Mouse (Mus musculus) WW6 (cell line): ENCODE measurements at regions not wholly inside any gene's neighbourhood (a gene's known extent, or its start where the extent isn't known, plus 50 kb on each side); places are given as distances from the start of the nearest gene placed in this dataset.
"Not testable (repeated sequence)": the region's sequence is repeated elsewhere in the genome, so short reads cannot be mapped to it uniquely, and the experiment has no call there.

Experiments used
- DNase-seq: peaks from one replicate; pipeline ENCODE4 v3.0.0-alpha.2; 2013; ENCODE audit warnings: low read depth, low spot score

- no peak for DNase-seq
These were observed 52.2 kb downstream of the Gm9817 start for GRCm38 (mm10) chr13:45130516-45131249.

GRCm38 (mm10) chr13:45140616-45141015, 62.1 kb downstream of the Gm9817 start:
- no peak for DNase-seq

DNA sequence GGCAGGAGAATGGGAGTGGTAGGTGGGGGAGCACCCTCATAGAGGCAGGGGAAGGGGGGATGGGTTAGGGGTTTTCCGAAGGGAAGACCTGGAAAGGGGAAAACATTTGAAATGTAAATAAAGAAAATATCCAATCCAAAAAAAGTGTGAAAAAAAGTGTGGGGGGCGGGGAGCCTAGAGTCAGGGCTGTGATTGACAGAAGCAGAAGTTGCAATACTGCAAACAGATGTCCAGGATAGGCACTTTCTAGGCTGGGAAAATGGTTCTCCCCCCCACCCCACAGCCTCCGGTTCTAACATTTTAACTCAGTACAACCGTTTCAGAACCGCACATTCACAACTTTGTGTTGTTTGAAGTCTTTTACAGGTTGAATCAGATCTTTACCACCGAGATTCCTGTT, 66.6 kb downstream of the Gm9817 start:
- no peak for DNase-seq

- DNase-seq: no peak
These were observed 77.7 kb downstream of the Gm9817 start for GRCm38 (mm10) chr13:45156223-45156622.

- no peak for DNase-seq
These were observed 78.5 kb downstream of the Gm9817 start for GRCm38 (mm10) chr13:45156982-45157381.

DNA sequence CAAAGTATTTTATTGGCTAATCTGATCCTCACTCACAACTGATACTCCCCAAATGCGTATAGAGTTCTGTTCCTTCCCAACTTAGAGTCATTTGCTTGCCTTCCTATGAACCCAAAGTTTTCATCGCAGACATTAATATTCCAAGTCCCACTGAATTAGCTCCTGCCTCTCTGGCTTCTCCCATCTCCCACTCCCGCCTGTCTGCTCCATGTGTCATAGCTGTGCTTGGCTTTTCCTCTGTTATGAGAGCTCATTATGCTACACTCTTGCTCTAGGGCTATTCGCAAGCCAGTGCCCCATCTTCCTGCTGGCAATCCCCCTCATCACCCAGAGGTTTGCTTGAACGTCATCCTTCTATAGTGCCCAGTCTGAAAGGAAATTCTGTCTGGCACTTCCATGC, 81.8 kb downstream of the Gm9817 start:
- no peak for DNase-seq

DNA sequence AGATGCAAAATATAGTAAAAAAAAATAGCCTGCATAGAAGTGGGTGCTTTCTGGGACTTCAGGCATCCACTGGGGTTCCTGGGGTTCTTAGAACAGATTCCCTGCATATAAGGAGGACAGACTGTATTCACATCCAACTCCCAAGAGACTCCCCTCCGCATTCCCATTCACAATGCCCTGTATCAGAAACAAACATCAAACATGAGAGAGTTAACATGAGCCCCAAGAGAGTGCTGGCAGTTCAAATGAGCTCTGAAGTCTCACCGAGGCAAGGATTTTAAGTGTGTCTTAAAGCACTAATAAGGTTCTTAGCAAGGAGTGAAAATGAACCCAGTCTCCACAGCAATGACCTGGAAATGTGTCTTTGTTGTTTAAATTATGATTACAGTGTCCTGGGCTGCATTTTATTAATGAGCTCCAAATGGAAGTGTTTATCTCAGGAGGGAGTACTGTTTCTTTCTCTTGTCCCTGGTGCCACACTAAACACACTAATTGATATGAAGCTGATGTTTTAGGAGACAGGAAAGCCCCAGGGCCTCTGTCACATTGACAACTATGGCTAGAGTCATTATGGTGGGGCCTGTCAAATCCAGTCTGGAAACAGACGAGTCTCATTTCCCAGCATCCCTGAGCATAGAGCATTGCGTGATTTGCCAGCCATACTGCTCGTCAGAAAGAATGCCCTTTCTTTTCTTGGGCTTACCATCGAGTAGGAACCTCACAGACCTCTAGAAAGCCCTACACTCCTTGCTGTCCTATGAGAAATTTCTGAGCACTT, 85.7 kb downstream of the Gm9817 start:
- no peak for DNase-seq

DNA sequence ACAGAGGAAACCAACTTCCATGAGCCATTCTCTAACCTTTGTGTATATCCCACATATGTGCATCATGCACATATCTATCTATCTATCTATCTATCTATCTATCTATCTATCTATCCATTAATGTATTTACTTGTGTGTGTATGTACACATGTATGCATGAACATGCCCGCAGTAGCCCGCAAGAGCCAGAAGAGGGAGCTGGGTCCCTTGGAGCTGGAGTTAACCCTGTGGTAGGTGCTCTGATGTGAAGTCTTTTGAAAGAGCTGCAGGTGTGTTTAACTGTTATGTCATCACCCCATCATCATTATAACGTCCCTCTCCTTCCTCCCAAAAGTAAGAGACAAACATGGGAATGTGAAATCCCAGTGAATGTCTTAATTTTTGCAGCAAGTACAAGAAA, 86.7 kb downstream of the Gm9817 start:
- no peak for DNase-seq

DNA sequence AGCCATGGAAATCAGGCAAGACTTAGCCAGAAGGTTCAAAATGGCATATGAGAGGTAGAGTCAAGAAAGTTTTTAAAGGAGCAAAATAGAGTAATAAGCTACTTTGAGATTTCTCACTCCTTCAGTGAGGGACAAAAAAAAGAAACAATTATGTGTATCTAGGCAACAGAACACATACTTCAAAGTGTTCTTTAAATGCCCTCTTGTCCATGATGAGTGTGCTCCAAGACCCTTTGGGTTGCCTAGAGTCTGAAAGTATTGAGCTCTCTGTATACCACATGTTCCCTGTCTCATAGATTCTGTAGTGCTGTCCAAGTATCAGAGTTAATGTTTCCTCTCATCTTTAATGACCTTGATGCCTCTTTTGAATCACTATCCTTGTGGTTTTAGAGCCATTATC, 91.2 kb downstream of the Gm9817 start:
- no peak for DNase-seq

GRCm38 (mm10) chr13:45173139-45173538, 94.6 kb downstream of the Gm9817 start:
- DNase-seq: no peak

- DNase-seq: not testable (repeated sequence)
These were observed 97.3 kb downstream of the Gm9817 start for GRCm38 (mm10) chr13:45175711-45176205.

- DNase-seq: no peak
These were observed 103.2 kb downstream of the Gm9817 start for GRCm38 (mm10) chr13:45181529-45182230.

- no peak for DNase-seq
These were observed 110.9 kb downstream of the Gm9817 start for GRCm38 (mm10) chr13:45189389-45189788.

- DNase-seq: no peak
These were observed 111.7 kb downstream of the Gm9817 start for GRCm38 (mm10) chr13:45190151-45190550.

DNA sequence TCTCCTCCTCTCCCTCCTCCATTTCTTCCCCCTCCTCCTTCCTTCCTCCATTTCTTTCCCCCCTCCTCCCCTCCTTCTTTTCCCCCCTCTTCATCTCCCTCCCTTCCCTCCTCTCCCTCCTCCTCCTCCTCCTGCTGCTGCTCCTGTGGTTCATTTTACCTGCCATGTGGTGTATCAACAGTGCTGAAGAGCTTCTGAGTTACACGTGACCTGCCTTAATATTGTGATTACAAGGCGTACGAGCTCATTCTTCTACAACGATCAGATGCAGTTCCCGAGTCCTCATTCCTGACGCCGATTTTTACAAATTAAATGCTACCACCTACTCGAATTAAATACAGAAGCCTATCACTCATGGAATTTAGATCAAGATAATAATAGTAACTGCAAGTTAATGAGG, 113.6 kb downstream of the Gm9817 start:
- no peak for DNase-seq

DNA sequence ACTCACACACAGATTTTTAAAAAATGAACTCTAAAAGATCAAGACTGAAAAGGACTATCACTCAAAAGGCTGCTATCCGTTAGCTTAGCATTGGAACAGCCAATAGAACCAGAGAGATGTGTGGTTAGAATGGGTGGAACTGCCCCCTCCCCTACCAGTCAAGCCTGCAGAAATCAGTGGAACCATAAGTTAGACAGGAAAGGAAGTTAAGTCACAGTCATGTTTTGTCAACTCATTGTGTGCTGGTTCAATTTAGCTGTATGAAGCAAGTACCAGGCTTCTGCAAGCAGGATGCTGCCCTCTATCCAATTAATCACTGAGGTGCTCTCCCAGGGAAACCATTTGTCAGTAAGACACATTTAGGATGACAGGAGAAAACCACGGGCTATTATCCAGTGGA, 117.1 kb downstream of the Gm9817 start:
- no peak for DNase-seq

GRCm38 (mm10) chr13:45196363-45196762, 117.9 kb downstream of the Gm9817 start:
- DNase-seq: no peak

DNA sequence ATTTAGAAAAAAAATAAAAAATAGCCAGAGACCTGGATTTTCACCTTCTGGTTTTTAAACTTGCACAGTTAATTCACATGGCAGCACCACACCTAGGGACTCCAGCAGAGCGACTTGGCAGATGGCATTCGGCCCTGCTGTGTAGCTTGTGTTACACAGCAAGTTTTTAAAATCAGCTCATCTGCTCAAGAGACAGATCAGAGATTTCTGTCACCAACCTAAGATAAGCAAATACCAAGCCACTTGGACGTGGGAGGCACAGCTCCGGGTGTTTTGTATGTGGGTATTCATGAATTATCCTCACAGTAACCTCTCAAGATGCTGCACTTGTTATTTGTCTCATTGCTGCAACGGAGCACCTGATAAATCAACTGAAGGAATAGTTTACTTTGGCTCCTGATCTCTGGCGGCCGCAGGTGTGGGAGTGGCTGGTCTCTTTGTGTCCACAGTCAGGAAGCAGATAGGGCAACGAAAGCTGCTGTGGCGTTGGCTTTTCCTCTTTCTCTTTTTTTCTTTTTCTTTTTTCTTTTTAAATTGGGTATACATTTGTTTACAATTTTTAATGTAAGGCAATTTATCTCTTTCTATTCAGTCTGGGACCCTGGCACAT, 122.1 kb downstream of the Gm9817 start:
- no peak for DNase-seq

DNA sequence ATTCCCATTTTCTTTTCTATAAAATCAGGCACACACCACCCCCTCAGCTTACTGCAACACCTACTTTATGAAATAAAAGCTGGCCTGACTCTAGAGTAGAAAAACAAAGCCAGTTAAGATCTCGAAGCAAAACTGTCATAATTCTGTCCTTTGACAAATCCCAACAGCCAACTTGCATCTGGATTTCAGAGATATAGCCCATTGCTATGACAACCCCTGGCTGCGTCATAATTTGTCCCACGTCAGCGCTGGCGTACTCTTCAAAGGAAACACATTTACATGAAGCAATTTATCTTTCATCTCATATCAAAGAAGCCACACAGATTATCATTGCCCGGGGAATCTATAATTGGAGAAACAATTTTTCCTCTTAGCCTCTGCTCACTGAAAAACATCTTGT, 126.4 kb downstream of the Gm9817 start:
- no peak for DNase-seq

DNA sequence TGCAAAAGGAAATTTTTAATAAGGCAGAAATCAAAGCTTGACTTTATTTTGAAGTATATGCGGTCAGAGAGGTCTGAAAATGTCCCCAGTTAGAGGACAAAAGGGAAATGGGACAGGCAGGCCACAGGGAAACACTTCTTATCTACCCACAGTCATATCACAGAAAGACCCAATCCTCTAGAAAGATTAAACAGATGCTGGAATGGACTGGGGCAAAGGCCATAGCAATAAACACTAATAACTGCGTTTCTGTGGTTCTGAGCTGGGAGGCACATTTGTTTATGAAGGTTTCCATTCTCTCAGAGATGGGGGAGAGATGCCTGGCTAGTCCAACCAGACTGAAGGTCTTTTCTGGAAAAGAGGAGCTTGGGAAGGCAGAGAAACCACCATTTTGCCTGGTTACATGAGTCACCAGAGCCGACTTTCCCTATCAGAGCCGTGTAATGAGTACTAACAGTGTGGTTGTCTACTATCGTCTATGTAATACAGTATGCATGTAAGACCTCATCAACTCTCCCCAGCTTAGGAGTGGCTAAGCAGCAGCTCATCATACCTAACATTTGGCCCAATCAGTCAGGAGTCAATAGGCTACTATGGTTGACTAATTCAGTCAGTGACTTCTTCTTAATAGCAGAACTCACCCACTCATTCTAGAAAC, 130.2 kb downstream of the Gm9817 start:
- no peak for DNase-seq

- no peak for DNase-seq
These were observed 132.7 kb downstream of the Gm9817 start for GRCm38 (mm10) chr13:45211241-45211640.
